Mouse (Mus musculus) heart, embryonic 12.5 days (tissue): Measurements from ENCODE around the gene Rad17. TPM values are rescaled to one million over a fixed set of nuclear protein-coding genes. Genes with fewer than 3 reads are reported as not detected.

Experiments used
- ATAC-seq: fragments of 200-750 bp; cut with Nextera tagmentation; 2 replicates; pipeline ENCODE4 v1.8.0; 2017; ENCODE audit warnings: moderate TSS enrichment, moderate library complexity; ENCODE audit not compliant: insufficient number of reproducible peaks, low FRiP score
- H3K27ac ChIP-seq: fragments of 300-500 bp; sonication (generic); 2 replicates; pipeline ENCODE4 v1.5.1; 2016; ENCODE audit warnings: mild to moderate bottlenecking, moderate library complexity; ENCODE audit not compliant: poor library complexity, severe bottlenecking
- H3K27me3 ChIP-seq: fragments of 300-500 bp; sonication (generic); replicated peaks from 2 replicates; pipeline ENCODE4 v1.6.1; 2016; ENCODE audit warnings: mild to moderate bottlenecking, moderate library complexity
- H3K36me3 ChIP-seq: fragments of 300-500 bp; sonication (generic); 2 replicates; pipeline ENCODE4 v1.6.1; 2016; ENCODE audit warnings: mild to moderate bottlenecking, moderate library complexity
- H3K4me1 ChIP-seq: fragments of 300-500 bp; sonication (generic); replicated peaks from 2 replicates; pipeline ENCODE4 v1.6.1; 2016; ENCODE audit warnings: mild to moderate bottlenecking
- H3K4me2 ChIP-seq: fragments of 300-500 bp; sonication (generic); 2 replicates; pipeline ENCODE4 v1.6.1; 2016; ENCODE audit warnings: mild to moderate bottlenecking, moderate library complexity
- H3K4me3 ChIP-seq: fragments of 300-500 bp; sonication (generic); 2 replicates; pipeline ENCODE4 v1.5.1; 2016; ENCODE audit warnings: mild to moderate bottlenecking
- H3K9ac ChIP-seq: fragments of 300-500 bp; sonication (generic); 2 replicates; pipeline ENCODE4 v1.6.1; 2016; ENCODE audit warnings: mild to moderate bottlenecking, moderate library complexity
- H3K9me3 ChIP-seq: fragments of 300-500 bp; sonication (generic); replicated peaks from 2 replicates; pipeline ENCODE4 v1.6.1; 2016; ENCODE audit warnings: mild to moderate bottlenecking, moderate library complexity
- WGBS: fragments of 180-500 bp; shearing (Covaris S2); methylation state at CpG from one replicate; pipeline ENCODE4 v1.1.7; 2016; 5-methylcytosine and 5-hydroxymethylcytosine counted together
- polyA plus RNA-seq: library from polyadenylated mRNA; unstranded; fragments of >200 nt; fragmentation: Nextera tagmentation; extraction: Ambion mirVana; gene quantifications from 2 replicates; pipeline ENCODE4 v1.2.1, GENCODE M21; 2016

Gene Rad17
- polyA plus RNA-seq, 1 experiment from 2014 or later, result 27.3 TPM

DNA sequence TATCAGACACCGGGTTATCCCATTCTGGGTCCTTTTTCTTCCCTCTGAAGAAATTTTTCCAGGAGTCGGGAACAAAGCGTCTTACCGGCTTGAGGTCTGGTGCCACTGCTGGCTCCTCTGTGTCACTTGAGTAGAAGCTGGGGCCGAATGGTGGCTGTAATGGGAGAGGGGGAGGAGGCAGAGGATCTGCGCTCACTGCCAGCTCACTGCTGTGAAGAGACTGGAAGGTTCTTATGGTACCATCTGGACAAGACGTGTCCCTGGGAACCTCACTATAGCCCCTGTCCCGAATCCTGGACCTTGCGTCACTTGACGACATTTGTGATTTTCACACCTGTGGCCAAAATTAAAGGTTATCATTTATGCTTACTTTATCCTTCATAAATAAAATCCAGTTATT lies 38.6 kb downstream of the Rad17 start:
- 92% methylated on average over 10 of the region's 10 CpGs for WGBS
- Histone ChIP-seq H3K27me3 (peaks cover under 1% of the 10 kb centered on the region; the same call in 1 of the 2 replicates), H3K4me3 (no peak overlapping the region), H3K9me3 (peaks cover 6% of the 10 kb centered on the region), H3K4me1 (no peaks in the 10 kb centered on the region), H3K9ac (no peak overlapping the region), H3K36me3 (peaks cover 4% of the 10 kb centered on the region; the same call in 1 of the 2 replicates), H3K27ac (no peak overlapping the region), H3K4me2 (no peak overlapping the region)
- ATAC-seq, result no peak

DNA sequence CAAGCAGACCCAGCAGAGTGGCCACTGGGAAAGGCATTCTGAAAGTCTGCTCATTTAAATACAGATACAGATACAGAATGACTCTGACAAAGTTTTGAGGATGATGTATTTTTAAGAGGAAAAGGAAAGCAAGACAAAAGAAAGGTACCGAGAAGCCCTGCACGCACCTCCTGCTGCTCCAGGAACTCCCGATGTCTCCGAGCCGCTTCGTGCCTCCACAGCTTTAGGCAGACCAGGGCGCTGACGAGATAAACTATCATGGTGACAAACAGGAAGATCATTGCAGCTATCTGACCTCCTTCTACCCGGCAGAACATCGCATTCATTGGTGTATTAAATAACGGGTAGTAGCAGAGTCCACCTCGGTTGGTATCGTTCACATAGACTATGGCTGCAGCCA lies 39.6 kb downstream of the Rad17 start:
- 77% methylated on average over 13 of the region's 13 CpGs for WGBS
- no peak overlapping the region for H3K27ac ChIP-seq
- no peaks in the 10 kb centered on the region for H3K27me3 ChIP-seq
- peaks cover 4% of the 10 kb centered on the region; the same call in 1 of the 2 replicates for H3K36me3 ChIP-seq
- no peak overlapping the region for H3K4me3 ChIP-seq
- peaks cover 6% of the 10 kb centered on the region for H3K9me3 ChIP-seq
- no peak overlapping the region for H3K4me2 ChIP-seq
- no peaks in the 10 kb centered on the region for H3K4me1 ChIP-seq
- ATAC-seq, result no peak
- H3K9ac ChIP-seq, result no peak overlapping the region

DNA sequence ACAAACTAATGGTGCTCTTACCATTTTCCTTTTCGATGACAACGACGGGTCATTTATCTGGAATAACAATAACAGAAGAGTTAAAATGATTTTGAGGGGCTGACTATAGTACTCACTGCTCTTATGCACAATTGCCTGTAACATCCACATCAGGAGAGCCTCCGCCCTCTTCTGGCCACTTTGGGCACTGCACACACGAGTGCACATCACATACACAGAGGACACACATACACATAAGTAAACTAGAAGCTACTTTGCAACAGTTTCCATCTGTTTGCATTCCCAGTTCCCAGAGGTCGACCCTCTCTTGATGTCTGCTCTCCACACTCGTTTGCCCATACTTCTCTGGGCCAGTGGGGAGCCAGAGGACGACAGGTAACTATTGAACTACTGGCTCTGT lies 43.1 kb downstream of the Rad17 start:
- H3K4me3 ChIP-seq, result no peak overlapping the region
- WGBS, result 84% methylated on average over 8 of the region's 8 CpGs
- H3K4me2 ChIP-seq, result no peak overlapping the region
- peaks cover 6% of the 10 kb centered on the region for H3K9me3 ChIP-seq
- H3K27me3 ChIP-seq, result no peaks in the 10 kb centered on the region
- H3K27ac ChIP-seq, result no peak overlapping the region
- peaks cover 4% of the 10 kb centered on the region; the same call in 1 of the 2 replicates for H3K36me3 ChIP-seq
- no peak for ATAC-seq
- H3K9ac ChIP-seq, result no peak overlapping the region
- H3K4me1 ChIP-seq, result no peaks in the 10 kb centered on the region

DNA sequence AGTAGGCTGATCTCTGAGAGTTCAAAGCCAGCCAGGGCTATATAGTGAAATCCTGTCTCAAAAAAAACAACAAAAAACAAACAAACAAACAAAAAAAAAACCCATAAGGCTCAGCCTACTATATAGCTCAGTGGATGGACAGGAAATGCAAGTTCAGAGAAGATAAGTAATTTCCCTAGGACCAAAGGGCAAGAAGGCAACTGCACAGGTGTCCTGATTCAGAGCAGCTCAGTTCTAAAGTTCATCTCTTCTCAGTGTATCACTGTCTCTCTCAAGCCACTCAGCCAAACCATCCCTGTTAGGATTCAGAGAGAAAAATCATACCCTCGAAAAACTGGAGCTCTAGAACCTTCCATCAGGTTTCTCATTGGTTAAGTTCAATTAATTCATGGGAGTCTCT lies 45.0 kb downstream of the Rad17 start:
- Histone ChIP-seq H3K36me3 (no peaks in the 10 kb centered on the region), H3K4me2 (no peak overlapping the region), H3K27ac (no peak overlapping the region), H3K9ac (no peak overlapping the region), H3K4me3 (no peak overlapping the region), H3K27me3 (no peaks in the 10 kb centered on the region), H3K4me1 (0 out of 2 replicates have a peak, but pooled peaks cover 3% of the 10 kb centered on the region), H3K9me3 (peaks cover 6% of the 10 kb centered on the region)
- 74% methylated on average over 1 of the region's 1 CpGs for WGBS
- ATAC-seq, result no peak

DNA sequence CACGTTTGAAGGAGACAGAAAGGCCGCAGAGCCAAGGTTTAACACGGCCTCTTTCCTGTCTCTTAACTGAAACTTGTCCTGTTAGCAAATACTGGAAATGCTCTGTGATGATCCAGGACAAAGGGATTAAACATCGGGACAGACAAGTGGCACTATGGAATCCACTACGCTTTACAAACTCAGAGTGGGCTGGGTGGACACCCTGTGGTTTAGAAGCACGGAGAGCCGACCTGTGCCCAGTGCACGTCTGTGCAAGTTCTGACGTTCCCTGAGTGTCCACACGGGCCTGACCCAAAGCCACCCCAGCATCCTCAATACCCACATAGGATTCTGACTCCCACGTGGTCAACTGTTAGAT lies 47.1 kb downstream of the Rad17 start:
- Histone ChIP-seq H3K9me3 (peaks cover 6% of the 10 kb centered on the region), H3K4me3 (no peak overlapping the region), H3K4me2 (no peak overlapping the region), H3K9ac (no peak overlapping the region), H3K27ac (no peak overlapping the region), H3K4me1 (0 out of 2 replicates have a peak, but pooled peaks cover 3% of the 10 kb centered on the region), H3K27me3 (no peaks in the 10 kb centered on the region), H3K36me3 (no peaks in the 10 kb centered on the region)
- ATAC-seq, result no peak
- WGBS, result 83% methylated on average over 11 of the region's 11 CpGs

DNA sequence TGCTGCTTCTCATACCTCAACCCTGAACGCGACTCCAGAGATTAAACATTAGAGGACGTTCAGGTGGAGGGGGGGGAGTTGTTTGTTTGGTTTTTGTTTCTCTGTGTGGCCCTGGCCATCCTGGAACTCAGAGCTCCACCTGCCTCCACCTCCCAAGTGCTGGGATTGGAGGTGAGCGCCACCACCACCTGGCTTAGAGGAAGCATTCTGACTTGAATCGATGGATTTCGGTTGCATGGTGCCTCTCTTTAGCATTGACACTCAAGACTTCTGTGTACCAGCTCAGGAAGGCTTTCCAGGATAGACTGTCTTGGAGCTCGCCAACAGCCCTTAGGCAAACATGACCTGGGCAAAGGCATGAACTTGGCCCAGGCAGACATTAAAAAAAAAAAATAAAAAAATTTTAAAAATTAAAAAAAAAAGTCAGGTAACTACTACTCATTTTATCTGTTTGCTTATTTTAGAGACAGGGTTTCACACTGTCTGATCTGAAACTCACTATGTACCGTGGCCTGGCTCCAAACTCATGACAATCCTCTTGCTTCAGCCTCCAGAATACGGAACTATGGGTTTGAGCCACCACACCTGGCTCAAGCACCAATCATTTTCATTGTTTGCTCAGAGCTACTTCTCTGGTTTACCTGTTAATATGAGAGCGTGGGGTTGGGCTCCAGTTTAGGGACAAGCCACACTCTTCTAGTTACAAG lies 47.7 kb downstream of the Rad17 start:
- Histone ChIP-seq H3K27ac (no peak overlapping the region), H3K9ac (no peak overlapping the region), H3K4me2 (no peak overlapping the region), H3K4me1 (0 out of 2 replicates have a peak, but pooled peaks cover 3% of the 10 kb centered on the region), H3K9me3 (peaks cover 6% of the 10 kb centered on the region), H3K36me3 (no peaks in the 10 kb centered on the region), H3K4me3 (no peak overlapping the region), H3K27me3 (no peaks in the 10 kb centered on the region)
- ATAC-seq, result no peak
- WGBS, result 87% methylated on average over 10 of the region's 10 CpGs

DNA sequence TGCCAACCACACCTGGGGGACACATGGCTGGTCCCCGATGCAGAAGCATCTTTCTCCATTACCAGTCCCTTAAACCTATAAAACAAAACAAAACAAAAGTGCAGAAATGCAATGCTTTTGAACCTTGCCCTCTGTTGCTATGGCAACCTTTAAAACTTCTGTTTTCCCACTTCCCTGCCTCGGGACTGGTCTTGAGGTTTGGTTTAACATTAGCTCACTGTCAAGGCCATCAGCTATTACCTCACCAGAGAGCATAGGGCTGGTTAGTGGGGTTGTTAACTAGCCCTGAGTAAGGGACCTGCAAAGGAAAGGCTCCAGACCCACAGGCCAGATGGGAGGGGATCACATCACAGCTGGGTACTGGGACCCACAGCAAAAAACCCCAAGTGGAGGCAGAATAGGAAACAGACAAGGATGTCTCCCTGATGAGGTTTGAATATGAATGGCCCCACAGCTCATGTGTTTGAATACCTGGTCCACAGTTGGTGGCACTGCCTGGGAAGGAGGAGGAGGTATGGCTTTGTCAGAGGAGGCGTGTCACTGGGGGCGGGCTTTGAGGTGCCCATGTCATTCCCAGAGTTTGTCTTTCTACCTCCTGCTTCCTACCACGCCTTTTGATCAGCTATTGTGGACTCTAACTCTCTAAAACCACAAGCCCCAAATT lies 48.5 kb downstream of the Rad17 start:
- WGBS, result 83% methylated on average over 5 of the region's 5 CpGs
- Histone ChIP-seq H3K9me3 (no peaks in the 10 kb centered on the region), H3K27ac (no peak overlapping the region), H3K27me3 (no peaks in the 10 kb centered on the region), H3K4me3 (no peak overlapping the region), H3K36me3 (no peaks in the 10 kb centered on the region), H3K4me2 (no peak overlapping the region), H3K4me1 (0 out of 2 replicates have a peak, but pooled peaks cover 3% of the 10 kb centered on the region), H3K9ac (no peak overlapping the region)
- no peak for ATAC-seq

DNA sequence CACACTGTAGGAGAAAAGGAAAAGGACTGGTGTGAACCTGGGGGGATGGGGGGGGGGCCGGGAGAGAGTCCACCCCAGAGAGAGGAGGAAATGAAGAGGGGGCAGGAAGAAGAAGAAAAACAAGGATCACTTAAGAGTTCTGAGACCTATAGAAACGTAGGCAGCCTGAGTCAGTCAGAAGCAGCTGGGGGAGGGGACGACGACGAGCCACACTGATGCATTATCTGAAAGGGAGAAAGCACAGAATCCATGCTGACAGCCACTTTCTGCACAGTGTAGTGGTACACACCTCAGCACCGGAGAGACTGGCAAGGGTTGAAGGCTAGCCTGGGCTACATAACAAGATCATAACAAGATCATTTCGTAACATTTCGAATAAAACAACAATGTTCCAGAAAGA lies 49.8 kb downstream of the Rad17 start:
- Histone ChIP-seq H3K27me3 (no peaks in the 10 kb centered on the region), H3K9ac (no peak overlapping the region), H3K27ac (no peak overlapping the region), H3K9me3 (no peaks in the 10 kb centered on the region), H3K4me1 (0 out of 2 replicates have a peak, but pooled peaks cover 3% of the 10 kb centered on the region), H3K36me3 (0 out of 2 replicates have a peak, but pooled peaks cover 3% of the 10 kb centered on the region), H3K4me2 (peak overlapping the region; percentile 52), H3K4me3 (no peak overlapping the region)
- ATAC-seq, result peak; percentile 70
- WGBS, result 28% methylated on average over 8 of the region's 8 CpGs

DNA sequence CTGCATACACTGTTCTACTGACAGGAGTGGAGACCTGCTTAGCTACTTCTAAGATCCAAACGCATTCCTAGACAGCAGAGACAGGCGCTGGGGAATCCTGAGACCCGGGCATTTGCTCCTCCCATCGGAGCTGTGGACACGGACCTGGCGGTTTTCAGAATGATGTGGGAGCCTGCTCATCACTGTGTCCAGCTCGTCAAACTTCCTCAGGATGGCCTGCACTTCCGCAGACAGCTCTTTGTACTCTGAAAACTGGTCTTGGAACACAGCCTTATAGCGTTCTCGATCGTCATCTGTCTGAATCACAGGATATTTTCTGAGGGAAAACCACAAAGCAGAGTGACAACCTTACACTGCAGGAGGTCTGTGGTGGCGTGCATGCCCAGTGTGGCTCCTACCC lies 50.5 kb downstream of the Rad17 start:
- 62% methylated on average over 12 of the region's 12 CpGs for WGBS
- Histone ChIP-seq H3K27ac (no peak overlapping the region), H3K4me2 (peak overlapping the region; percentile 52), H3K9me3 (no peaks in the 10 kb centered on the region), H3K4me1 (0 out of 2 replicates have a peak, but pooled peaks cover 3% of the 10 kb centered on the region), H3K36me3 (0 out of 2 replicates have a peak, but pooled peaks cover 3% of the 10 kb centered on the region), H3K4me3 (no peak overlapping the region), H3K27me3 (no peaks in the 10 kb centered on the region), H3K9ac (no peak overlapping the region)
- no peak for ATAC-seq

DNA sequence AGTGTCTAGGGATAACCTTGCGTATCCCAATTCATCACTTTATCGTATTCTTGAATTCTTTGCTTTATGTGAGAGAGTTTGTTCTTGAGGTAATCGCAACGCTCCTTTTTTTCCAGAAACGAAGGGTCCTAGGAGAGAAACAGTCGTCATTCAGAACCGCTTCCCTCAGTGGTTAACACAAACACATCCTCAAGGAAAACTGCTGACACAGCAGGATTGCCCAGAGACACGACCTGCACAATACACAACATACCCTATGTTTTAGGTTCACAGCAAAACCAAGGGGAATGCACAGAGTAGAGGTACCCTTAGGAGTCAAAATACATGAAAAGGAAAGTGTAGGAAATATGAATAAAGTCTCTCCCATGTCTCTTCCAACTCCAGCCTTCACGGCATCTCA lies 53.6 kb downstream of the Rad17 start:
- H3K4me3 ChIP-seq, result no peak overlapping the region
- no peak overlapping the region for H3K4me2 ChIP-seq
- 0 out of 2 replicates have a peak, but pooled peaks cover 3% of the 10 kb centered on the region for H3K4me1 ChIP-seq
- H3K9ac ChIP-seq, result no peak overlapping the region
- H3K36me3 ChIP-seq, result 0 out of 2 replicates have a peak, but pooled peaks cover 3% of the 10 kb centered on the region
- no peak for ATAC-seq
- whole genome bisulfite sequencing, result 79% methylated on average over 9 of the region's 9 CpGs
- H3K27me3 ChIP-seq, result no peaks in the 10 kb centered on the region
- no peaks in the 10 kb centered on the region for H3K9me3 ChIP-seq
- H3K27ac ChIP-seq, result no peak overlapping the region

DNA sequence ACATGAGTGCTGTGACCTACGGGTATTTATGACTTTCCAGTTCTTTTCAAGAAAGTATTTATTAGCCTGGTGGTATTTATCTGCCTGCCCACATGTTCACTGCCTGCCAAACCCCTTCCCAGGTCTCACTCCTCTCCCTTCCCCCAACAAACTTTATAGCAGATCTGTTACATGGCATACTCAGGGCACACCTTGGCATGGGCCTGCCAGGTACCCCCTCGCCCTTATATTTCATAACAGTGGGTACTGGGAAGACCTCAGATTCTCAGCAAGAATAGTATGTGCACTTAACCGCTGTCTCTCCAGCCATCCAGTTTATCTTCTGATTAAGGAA lies 55.3 kb downstream of the Rad17 start:
- Histone ChIP-seq H3K4me3 (no peak overlapping the region), H3K4me2 (no peak overlapping the region), H3K27ac (no peak overlapping the region), H3K36me3 (0 out of 2 replicates have a peak, but pooled peaks cover 3% of the 10 kb centered on the region), H3K4me1 (no peaks in the 10 kb centered on the region), H3K27me3 (no peaks in the 10 kb centered on the region), H3K9me3 (no peaks in the 10 kb centered on the region), H3K9ac (no peak overlapping the region)
- WGBS, result 78% methylated on average over 3 of the region's 3 CpGs
- ATAC-seq, result no peak
